In genomic region chr8:22226361-22226760, GRCm38 (mm10) we compare ENCODE assay signal across 16 mouse cellular contexts. TPM values are rescaled to one million over a fixed set of nuclear protein-coding genes. Genes with fewer than 3 reads are reported as not detected.
DNase-seq lines count a peak whose midpoint lies in the region; ATAC-seq and TF ChIP-seq lines count a peak whose summit lies in the region.
"Had no signal": no experiment of that assay in that cellular context is flagged by ENCODE, and none has a peak within 500 bp of the region (broad histone marks: within the 10 kb centered on the region; RNA-seq: fewer than 3 reads in every experiment).

No protein-coding gene starts in this region.

- peaks cover 20% of the 10 kb centered on the region for H3K36me3 ChIP-seq in embryonic facial prominence, embryonic 13.5 days
- peaks cover 26% of the 10 kb centered on the region for H3K36me3 ChIP-seq in embryonic facial prominence, embryonic 10.5 days (replicated peaks)
- peaks cover 15% of the 10 kb centered on the region; the same call in 1 of the 2 replicates for H3K36me3 ChIP-seq in hindbrain, embryonic 14.5 days (replicated peaks; ENCODE audit: control insufficient read depth, insufficient read depth)
- peaks cover 23% of the 10 kb centered on the region for H3K36me3 ChIP-seq in hindbrain, embryonic 10.5 days
- H3K36me3 ChIP-seq in lung, postnatal 0 days (ENCODE audit: insufficient read depth, low read length), result no peaks in the 10 kb centered on the region
- H3K36me3 ChIP-seq in limb, embryonic 15.5 days, result peaks cover 17% of the 10 kb centered on the region
- H3K36me3 ChIP-seq: liver, embryonic 15.5 days had no signal

- no peak overlapping the region for H3K4me3 ChIP-seq in embryonic facial prominence, embryonic 13.5 days
- H3K4me3 ChIP-seq in embryonic facial prominence, embryonic 10.5 days, result no peak overlapping the region; the same call in 1 of the 2 replicates
- H3K4me3 ChIP-seq in hindbrain, embryonic 14.5 days (replicated peaks; ENCODE audit: low read length), result no peak overlapping the region
- no peak overlapping the region for H3K4me3 ChIP-seq in hindbrain, embryonic 10.5 days
- no peak overlapping the region for H3K4me3 ChIP-seq in lung, postnatal 0 days (ENCODE audit: low read depth, low read length)
- H3K4me3 ChIP-seq in limb, embryonic 15.5 days, result 0 out of 2 replicates have a peak overlapping the region, but pooled peaks have one; percentile 52

- no peaks in the 10 kb centered on the region for H3K9me3 ChIP-seq in embryonic facial prominence, embryonic 13.5 days
- no peaks in the 10 kb centered on the region for H3K9me3 ChIP-seq in embryonic facial prominence, embryonic 10.5 days
- H3K9me3 ChIP-seq in hindbrain, embryonic 14.5 days (ENCODE audit: control insufficient read depth, low read length), result no peaks in the 10 kb centered on the region
- H3K9me3 ChIP-seq in hindbrain, embryonic 10.5 days, result no peaks in the 10 kb centered on the region
- H3K9me3 ChIP-seq in lung, postnatal 0 days (ENCODE audit: low read length), result no peaks in the 10 kb centered on the region
- no peaks in the 10 kb centered on the region for H3K9me3 ChIP-seq in limb, embryonic 15.5 days
- H3K9me3 ChIP-seq: liver, embryonic 15.5 days had no signal

- H3K4me1 ChIP-seq in embryonic facial prominence, embryonic 13.5 days, result peaks cover 10% of the 10 kb centered on the region
- peaks cover 8% of the 10 kb centered on the region; the same call in 1 of the 2 replicates for H3K4me1 ChIP-seq in embryonic facial prominence, embryonic 10.5 days
- H3K4me1 ChIP-seq in hindbrain, embryonic 14.5 days (replicated peaks; ENCODE audit: control insufficient read depth, insufficient read depth, low read length), result no peaks in the 10 kb centered on the region
- H3K4me1 ChIP-seq in hindbrain, embryonic 10.5 days (replicated peaks), result peaks cover 17% of the 10 kb centered on the region
- no peaks in the 10 kb centered on the region; the same call in 1 of the 2 replicates for H3K4me1 ChIP-seq in lung, postnatal 0 days (ENCODE audit: insufficient read depth, low read depth, low read length)
- H3K4me1 ChIP-seq in limb, embryonic 15.5 days, result 0 out of 2 replicates have a peak, but pooled peaks cover 8% of the 10 kb centered on the region

- no peak overlapping the region for H3K27ac ChIP-seq in embryonic facial prominence, embryonic 13.5 days
- H3K27ac ChIP-seq in embryonic facial prominence, embryonic 10.5 days (replicated peaks), result no peak overlapping the region
- H3K27ac ChIP-seq in hindbrain, embryonic 14.5 days, result no peak overlapping the region
- no peak overlapping the region for H3K27ac ChIP-seq in hindbrain, embryonic 10.5 days
- peak overlapping the region; percentile 32; the same call in 1 of the 2 replicates for H3K27ac ChIP-seq in lung, postnatal 0 days (ENCODE audit: low read length)
- no peak overlapping the region for H3K27ac ChIP-seq in limb, embryonic 15.5 days
- H3K27ac ChIP-seq: liver, embryonic 15.5 days had no signal

- TF ChIP-seq EP300 in lung, postnatal 0 days (IDR thresholded peaks at IDR 0.05), result no peak

- peak overlapping the region; percentile 95 for H3K4me2 ChIP-seq in embryonic facial prominence, embryonic 13.5 days
- peak overlapping the region; percentile 85; the same call in 1 of the 2 replicates for H3K4me2 ChIP-seq in hindbrain, embryonic 14.5 days (replicated peaks)
- peak overlapping the region; percentile 67; the same call in 1 of the 2 replicates for H3K4me2 ChIP-seq in lung, postnatal 0 days (replicated peaks; ENCODE audit: low read depth, low read length)
- H3K4me2 ChIP-seq in limb, embryonic 15.5 days, result no peak overlapping the region

- H3K9ac ChIP-seq in embryonic facial prominence, embryonic 13.5 days, result no peak overlapping the region
- no peak overlapping the region for H3K9ac ChIP-seq in hindbrain, embryonic 14.5 days
- no peak overlapping the region for H3K9ac ChIP-seq in lung, postnatal 0 days (replicated peaks; ENCODE audit: low read depth)
- no peak overlapping the region for H3K9ac ChIP-seq in limb, embryonic 15.5 days
- H3K9ac ChIP-seq: liver, embryonic 15.5 days had no signal

- no peak for ATAC-seq in embryonic facial prominence, embryonic 13.5 days (ENCODE audit: insufficient number of reproducible peaks, insufficient read depth, low FRiP score, low TSS enrichment, low read depth)
- no peak for ATAC-seq in hindbrain, embryonic 14.5 days (ENCODE audit: low FRiP score)
- peak; percentile 66 for ATAC-seq in lung, postnatal 0 days
- no peak for ATAC-seq in limb, embryonic 15.5 days (ENCODE audit: insufficient number of reproducible peaks, low FRiP score, low TSS enrichment, low read depth)

- WGBS in embryonic facial prominence, embryonic 13.5 days, result 59% methylated on average over 8 of the region's 8 CpGs
- 60% methylated on average over 8 of the region's 8 CpGs for WGBS in embryonic facial prominence, embryonic 10.5 days
- 65% methylated on average over 8 of the region's 8 CpGs for WGBS in hindbrain, embryonic 14.5 days
- WGBS in hindbrain, embryonic 10.5 days, result 70% methylated on average over 8 of the region's 8 CpGs
- 33% methylated on average over 8 of the region's 8 CpGs for WGBS in lung, postnatal 0 days
- WGBS in limb, embryonic 15.5 days, result 49% methylated on average over 8 of the region's 8 CpGs

- peaks cover 26% of the 10 kb centered on the region for H3K27me3 ChIP-seq in embryonic facial prominence, embryonic 13.5 days
- peaks cover 33% of the 10 kb centered on the region for H3K27me3 ChIP-seq in embryonic facial prominence, embryonic 10.5 days (replicated peaks; ENCODE audit: low read depth, poor library complexity, severe bottlenecking)
- peaks cover 19% of the 10 kb centered on the region for H3K27me3 ChIP-seq in hindbrain, embryonic 14.5 days (ENCODE audit: control insufficient read depth, insufficient read depth, low read length)
- peaks cover 30% of the 10 kb centered on the region for H3K27me3 ChIP-seq in hindbrain, embryonic 10.5 days (ENCODE audit: insufficient read depth, poor library complexity, severe bottlenecking)
- no peaks in the 10 kb centered on the region for H3K27me3 ChIP-seq in lung, postnatal 0 days (replicated peaks; ENCODE audit: insufficient read depth, low read length)
- no peaks in the 10 kb centered on the region for H3K27me3 ChIP-seq in limb, embryonic 15.5 days

- no peak for DNase-seq in embryonic facial prominence, embryonic 10.5 days (ENCODE audit: low spot score)
- no peak for DNase-seq in hindbrain, embryonic 14.5 days (ENCODE audit: low spot score)
- no peak for DNase-seq in hindbrain, embryonic 10.5 days (ENCODE audit: low spot score)
- DNase-seq in lung, postnatal 0 days (ENCODE audit: low spot score), result peak; percentile 72
- no peak for DNase-seq in lung, postnatal 4 days
- no peak for DNase-seq in layer of hippocampus, postnatal 14 days (ENCODE audit: low spot score in 2 of 2)

- TF ChIP-seq CTCF in lung, postnatal 0 days (IDR thresholded peaks at IDR 0.05), result no peak

RNA-seq across cellular contexts. Expression of gene Thsd1, which starts 0.8 kb away (rescaled TPM):
- 9.8 and 10.2 TPM in 2 replicates for polyA plus RNA-seq in embryonic facial prominence, embryonic 13.5 days (2015; fragmentation: Nextera tagmentation; extraction: Ambion mirVana)
- 9.8 and 10.5 TPM in 2 replicates for polyA plus RNA-seq in embryonic facial prominence, embryonic 10.5 days (2016; fragmentation: Nextera tagmentation; extraction: Ambion mirVana)
- polyA plus RNA-seq in hindbrain, embryonic 14.5 days (2014; fragmentation: Nextera tagmentation; extraction: Ambion mirVana), result 8.2 and 8.3 TPM in 2 replicates
- polyA plus RNA-seq in hindbrain, embryonic 10.5 days (2016; fragmentation: Nextera tagmentation; extraction: Ambion mirVana), result 9.2 and 11.4 TPM in 2 replicates
- 32.0 and 33.3 TPM in 2 replicates for polyA plus RNA-seq in lung, postnatal 0 days (2015; fragmentation: Nextera tagmentation; extraction: Ambion mirVana)
- 16.1 and 17.5 TPM in 2 replicates for polyA plus RNA-seq in limb, embryonic 15.5 days (2015; fragmentation: Nextera tagmentation; extraction: Ambion mirVana)
- 1 to 10 TPM; 5.3 to 6.0 TPM for total RNA-seq in layer of hippocampus, postnatal 14 days (2021)

RNA-seq across cellular contexts. Expression of gene Vps36, which starts 33.8 kb away (rescaled TPM):
- polyA plus RNA-seq in embryonic facial prominence, embryonic 13.5 days (2015; fragmentation: Nextera tagmentation; extraction: Ambion mirVana), result 37.4 and 37.9 TPM in 2 replicates
- 41.7 and 44.5 TPM in 2 replicates for polyA plus RNA-seq in embryonic facial prominence, embryonic 10.5 days (2016; fragmentation: Nextera tagmentation; extraction: Ambion mirVana)
- 40.7 and 41.8 TPM in 2 replicates for polyA plus RNA-seq in hindbrain, embryonic 14.5 days (2014; fragmentation: Nextera tagmentation; extraction: Ambion mirVana)
- polyA plus RNA-seq in hindbrain, embryonic 10.5 days (2016; fragmentation: Nextera tagmentation; extraction: Ambion mirVana), result 31.1 and 38.2 TPM in 2 replicates
- 36.8 and 41.7 TPM in 2 replicates for polyA plus RNA-seq in lung, postnatal 0 days (2015; fragmentation: Nextera tagmentation; extraction: Ambion mirVana)
- 35.3 and 39.3 TPM in 2 replicates for polyA plus RNA-seq in limb, embryonic 15.5 days (2015; fragmentation: Nextera tagmentation; extraction: Ambion mirVana)
- total RNA-seq in layer of hippocampus, postnatal 14 days (2021), result 10 to 100 TPM; 31.6 to 37.6 TPM

RNA-seq across cellular contexts. Expression of gene Ckap2, which starts 40.7 kb away (rescaled TPM):
- 50.0 and 53.2 TPM in 2 replicates for polyA plus RNA-seq in embryonic facial prominence, embryonic 13.5 days (2015; fragmentation: Nextera tagmentation; extraction: Ambion mirVana)
- polyA plus RNA-seq in embryonic facial prominence, embryonic 10.5 days (2016; fragmentation: Nextera tagmentation; extraction: Ambion mirVana), result 48.6 and 51.9 TPM in 2 replicates
- 14.2 and 14.9 TPM in 2 replicates for polyA plus RNA-seq in hindbrain, embryonic 14.5 days (2014; fragmentation: Nextera tagmentation; extraction: Ambion mirVana)
- polyA plus RNA-seq in hindbrain, embryonic 10.5 days (2016; fragmentation: Nextera tagmentation; extraction: Ambion mirVana), result 37.5 and 46.4 TPM in 2 replicates
- 2.8 and 4.5 TPM in 2 replicates for polyA plus RNA-seq in lung, postnatal 0 days (2015; fragmentation: Nextera tagmentation; extraction: Ambion mirVana)
- 36.5 and 37.1 TPM in 2 replicates for polyA plus RNA-seq in limb, embryonic 15.5 days (2015; fragmentation: Nextera tagmentation; extraction: Ambion mirVana)
- 1 to 10 TPM; 2.4 to 2.8 TPM for total RNA-seq in layer of hippocampus, postnatal 14 days (2021)

RNA-seq across cellular contexts. Expression of gene Tpte, which starts 56.9 kb away (rescaled TPM):
- not detected in 2 replicates for polyA plus RNA-seq in embryonic facial prominence, embryonic 13.5 days (2015; fragmentation: Nextera tagmentation; extraction: Ambion mirVana)
- polyA plus RNA-seq in embryonic facial prominence, embryonic 10.5 days (2016; fragmentation: Nextera tagmentation; extraction: Ambion mirVana), result not detected in 2 replicates
- polyA plus RNA-seq in hindbrain, embryonic 14.5 days (2014; fragmentation: Nextera tagmentation; extraction: Ambion mirVana), result not detected in 2 replicates
- not detected in 2 replicates for polyA plus RNA-seq in hindbrain, embryonic 10.5 days (2016; fragmentation: Nextera tagmentation; extraction: Ambion mirVana)
- polyA plus RNA-seq in lung, postnatal 0 days (2015; fragmentation: Nextera tagmentation; extraction: Ambion mirVana), result not detected in 2 replicates
- not detected in 2 replicates for polyA plus RNA-seq in limb, embryonic 15.5 days (2015; fragmentation: Nextera tagmentation; extraction: Ambion mirVana)
- total RNA-seq in layer of hippocampus, postnatal 14 days (2021), result not detected
- total RNA-seq: adrenal gland, postnatal 25 days; gastrocnemius, postnatal 14 days; left cerebral cortex, adult 8-10 months had no signal
- polyA plus RNA-seq: forebrain, embryonic 16.5 days; hindbrain, embryonic 16.5 days; liver, embryonic 15.5 days; midbrain, embryonic 14.5 days; neural tube, embryonic 11.5 days had no signal
